Mouse (Mus musculus) spleen, postnatal 10 days (tissue): Measurements from ENCODE around the gene Car4.
A peak's percentile ranks its signal among the peaks of the same experiment; 100 is the strongest.

ENCODE experiments used
- DNase-seq, 2 experiments: peaks; one replicate each; pipeline ENCODE4 v3.0.0; 2021 to 2022; ENCODE audit warnings: low spot score in 2 of 2

Gene Car4

DNA sequence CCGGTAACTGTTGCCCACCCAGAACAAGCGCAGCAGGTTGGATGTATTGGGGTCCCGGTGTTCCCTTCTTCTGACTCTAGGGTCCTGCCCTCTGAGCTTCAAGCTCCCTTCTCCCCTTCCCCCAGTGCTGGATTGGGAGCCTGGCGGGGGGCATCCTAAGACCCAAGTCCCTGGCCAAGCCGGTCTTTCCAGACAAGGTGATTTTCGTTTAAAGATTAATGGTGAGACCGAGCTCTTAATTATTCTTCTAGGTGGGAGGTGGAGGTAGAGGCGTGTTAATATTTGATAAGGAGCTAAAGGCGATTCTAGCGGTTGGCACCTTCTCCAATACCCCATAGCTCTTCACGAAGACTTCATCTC, 665 bp downstream of the Car4 start:
- DNase-seq, result no peak

GRCm38 (mm10) chr11:84959181-84959580, 1.6 kb downstream of the Car4 start:
- no peak for DNase-seq

GRCm38 (mm10) chr11:84959701-84960181, 2.2 kb downstream of the Car4 start:
- DNase-seq, result no peak

DNA sequence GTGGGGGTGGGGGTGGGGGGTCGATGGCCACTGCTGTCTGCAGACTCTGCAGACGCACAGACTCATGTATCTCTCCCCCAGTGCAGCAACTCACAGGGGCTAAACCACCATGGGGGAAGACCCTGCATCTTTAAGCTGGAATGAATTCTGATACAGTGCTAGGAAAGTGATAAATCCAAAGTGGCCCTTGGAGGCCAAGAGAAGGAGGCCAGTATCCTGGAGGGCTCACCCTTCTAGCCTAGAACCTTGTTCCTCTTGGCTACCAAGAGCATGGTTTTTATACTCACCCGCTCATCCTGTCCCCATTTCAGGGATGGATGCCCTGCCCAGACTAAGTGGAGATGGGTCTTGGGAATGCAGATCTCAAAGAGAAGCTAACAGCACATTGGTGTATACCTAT, 2.7 kb downstream of the Car4 start:
- DNase-seq, result no peak

DNA sequence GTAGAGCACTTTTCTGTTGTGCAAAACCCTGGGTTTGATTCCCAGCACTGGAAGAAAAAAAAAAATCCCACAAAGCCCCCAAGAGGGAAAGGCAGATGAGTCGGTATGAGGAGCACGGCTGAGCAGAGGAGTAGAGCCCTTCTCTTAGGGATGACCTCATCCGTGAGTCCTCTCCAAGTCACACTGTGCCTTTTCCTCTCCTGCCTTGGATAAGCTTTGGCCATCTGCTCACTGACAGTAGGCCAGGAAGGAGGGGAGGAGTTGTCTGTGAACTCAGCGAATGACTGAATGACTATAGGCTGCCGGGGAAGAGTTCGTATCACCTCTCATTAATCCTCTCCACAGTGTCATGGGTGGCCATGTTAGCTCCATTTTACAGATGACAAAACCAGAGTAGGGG, 3.2 kb downstream of the Car4 start:
- DNase-seq, result no peak

- DNase-seq, result no peak
Measured at GRCm38 (mm10) chr11:84961571-84961970, 4.0 kb downstream of the Car4 start.

- no peak for DNase-seq
Measured at GRCm38 (mm10) chr11:84962536-84962935, 5.0 kb downstream of the Car4 start.

- DNase-seq, result no peak
Measured at GRCm38 (mm10) chr11:84963556-84963955, 6.0 kb downstream of the Car4 start.

- DNase-seq, result no peak
Measured at GRCm38 (mm10) chr11:84966696-84967095, 9.1 kb downstream of the Car4 start.

DNA sequence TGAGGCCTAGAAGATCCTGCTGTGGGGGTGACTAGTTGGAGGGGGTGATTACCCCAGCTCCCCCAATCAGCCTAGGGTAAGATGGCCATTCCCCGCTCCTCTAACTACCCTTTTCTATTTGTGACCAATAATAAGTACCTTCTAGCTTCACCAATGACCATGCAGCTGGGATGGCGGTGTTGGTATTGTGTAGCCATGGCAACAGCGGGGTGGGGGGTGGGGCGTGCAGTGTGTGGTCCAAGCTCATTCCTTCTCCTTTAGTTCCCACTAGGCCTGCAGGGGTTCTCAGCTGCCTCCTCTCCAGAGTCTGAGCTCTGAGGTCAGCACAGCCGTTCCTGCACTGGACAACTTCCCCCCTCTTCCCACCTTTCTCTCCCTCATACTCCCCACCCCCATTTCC, 9.5 kb downstream of the Car4 start:
- DNase-seq, result no peak

DNA sequence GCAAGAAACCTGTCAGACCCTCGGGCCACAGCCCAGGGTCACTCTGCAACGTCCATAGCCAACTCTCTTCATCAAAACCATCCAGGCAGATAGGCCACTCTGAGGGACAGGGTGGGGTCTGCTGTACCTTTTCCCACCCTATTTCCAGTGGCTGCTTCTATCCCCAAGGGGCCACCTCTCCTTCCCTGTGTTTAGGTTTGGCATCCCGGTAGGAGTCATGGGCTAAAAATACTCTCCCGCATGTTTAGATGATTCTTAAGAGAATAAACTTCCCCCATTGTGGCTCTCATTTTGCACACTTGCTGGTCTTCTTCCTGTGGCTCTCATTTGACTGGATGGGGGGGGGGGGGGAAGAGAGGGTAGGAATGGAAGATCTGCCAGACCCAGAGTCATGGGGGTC, 10.7 kb downstream of the Car4 start:
- DNase-seq, result no peak

DNA sequence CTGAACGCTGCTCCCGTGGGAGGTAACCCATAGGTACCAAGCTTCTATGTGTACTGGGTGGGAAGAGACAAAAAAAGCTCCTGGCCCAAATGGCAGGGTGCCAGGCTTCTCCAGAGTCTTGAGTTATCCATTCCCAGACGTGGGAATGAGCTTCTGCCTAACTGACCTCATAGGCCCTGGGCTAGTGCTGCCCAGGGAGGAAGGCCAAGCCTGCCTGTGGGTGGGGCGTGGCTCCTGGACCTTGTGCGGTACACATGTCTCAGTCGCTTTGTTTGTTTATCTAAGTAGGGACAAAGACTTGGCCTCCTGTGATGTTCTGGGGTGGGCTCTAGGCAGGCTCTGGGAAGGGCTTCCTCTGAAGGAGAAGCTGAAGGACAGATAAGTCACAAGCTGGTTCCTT, 11.2 kb downstream of the Car4 start:
- DNase-seq, result no peak

GRCm38 (mm10) chr11:84972067-84972466, 14.5 kb downstream of the Car4 start:
- DNase-seq, result peak in 1 of 2 experiments; percentile 30

DNA sequence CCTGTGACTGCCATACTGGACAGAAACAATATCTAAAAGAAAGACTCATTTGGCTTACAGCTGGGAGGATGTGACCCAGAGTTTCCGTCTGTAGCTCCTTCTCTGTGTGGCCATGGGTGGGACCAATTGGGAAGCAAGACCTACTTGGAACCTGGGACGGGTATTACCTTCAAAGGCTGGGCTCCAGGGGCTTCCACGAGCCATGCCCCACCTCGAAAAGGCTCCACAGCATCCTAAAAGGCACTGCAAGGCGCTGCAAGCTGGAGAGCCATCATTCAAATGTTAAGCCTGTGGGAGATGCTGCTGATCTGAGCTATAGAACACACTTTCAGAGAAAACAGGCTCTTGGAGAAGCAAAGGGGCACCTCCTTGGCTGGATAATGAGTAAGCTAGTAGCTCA, 16.1 kb downstream of the Car4 start:
- no peak for DNase-seq

- DNase-seq, result no peak
Measured at GRCm38 (mm10) chr11:84974582-84974981, 17.0 kb downstream of the Car4 start.

DNA sequence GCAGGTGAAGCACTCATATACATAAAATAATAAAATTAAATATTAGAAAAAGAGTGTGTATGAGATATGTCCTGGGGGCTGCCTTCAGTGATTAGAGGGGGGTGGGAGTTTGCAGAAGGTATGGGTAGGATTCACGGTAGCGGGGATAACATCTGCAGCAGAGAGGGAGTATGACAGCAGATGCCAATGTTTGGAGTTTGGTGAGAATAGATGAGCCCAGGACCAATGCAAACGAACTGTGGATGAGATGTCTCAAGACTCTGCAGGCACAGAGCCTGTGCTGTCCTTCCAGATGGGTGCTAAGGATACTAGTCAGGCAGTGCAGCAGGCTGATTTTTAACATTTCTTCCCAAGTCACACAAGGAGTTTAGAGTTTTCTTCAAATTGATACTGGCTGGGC, 19.1 kb downstream of the Car4 start:
- no peak for DNase-seq

DNA sequence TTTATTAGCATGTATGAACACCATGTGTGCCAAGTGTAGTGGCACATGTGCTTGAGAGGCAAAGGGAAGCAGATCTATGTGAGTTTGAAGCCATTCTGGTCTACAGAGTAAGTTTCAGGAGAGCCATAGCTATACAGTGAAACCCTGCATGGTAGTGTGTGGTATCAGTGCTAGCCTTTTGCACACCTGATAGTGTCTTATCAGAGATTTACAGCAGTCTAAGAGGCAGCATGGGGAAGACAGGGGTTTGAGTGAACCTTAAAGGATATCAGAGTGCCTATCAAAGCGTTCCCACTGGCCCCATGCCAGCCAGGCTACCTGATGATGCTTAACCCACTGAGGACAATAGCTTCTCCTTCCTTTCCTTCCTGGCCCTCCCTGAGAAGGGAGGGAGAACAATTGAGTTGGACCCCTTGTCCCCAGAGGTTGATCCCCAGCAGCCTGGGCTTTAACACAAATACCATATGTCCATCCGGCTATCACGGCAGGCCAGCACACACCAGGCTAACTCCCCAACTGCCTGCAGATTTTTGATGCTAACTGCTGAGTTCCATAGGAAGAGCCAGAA, 19.9 kb downstream of the Car4 start:
- DNase-seq, result no peak

DNA sequence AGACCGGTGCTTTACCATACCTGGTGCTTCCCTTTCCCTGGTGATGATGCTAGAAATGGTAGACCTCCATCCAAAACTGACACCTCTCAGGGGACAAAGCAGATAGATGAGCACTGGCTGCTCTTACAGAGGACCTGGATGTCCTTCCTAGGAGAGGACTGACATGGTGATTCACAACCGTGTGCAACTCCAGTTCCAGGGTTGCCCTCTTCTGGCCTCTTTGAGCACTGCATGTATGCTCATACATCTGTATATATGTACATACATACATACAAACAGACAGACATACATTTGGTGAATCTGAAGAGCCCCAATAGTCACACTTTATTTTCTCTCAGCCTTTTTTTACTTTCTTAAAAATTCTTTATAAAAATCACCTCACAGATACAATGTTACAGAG, 20.5 kb downstream of the Car4 start:
- DNase-seq, result peak in 1 of 2 experiments; percentile 66

DNA sequence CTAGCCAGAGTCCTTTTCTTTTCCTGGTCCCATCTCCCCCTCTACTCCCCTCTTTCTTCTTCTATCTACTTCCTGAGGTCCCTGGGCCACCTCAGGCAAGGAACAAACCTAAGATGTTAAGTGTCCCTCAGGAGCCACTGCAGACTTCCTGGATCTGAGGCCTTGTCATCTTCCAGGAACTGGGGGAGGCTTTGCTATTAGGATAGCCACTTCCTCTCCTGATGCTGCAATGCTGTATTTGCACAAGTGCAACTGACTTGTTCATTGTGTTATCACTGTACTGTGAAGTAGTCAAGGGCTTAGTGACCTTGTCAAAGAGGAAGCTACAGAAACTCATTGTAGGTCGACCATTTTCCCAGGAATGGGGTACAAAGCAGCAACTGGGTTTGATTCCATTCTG, 21.8 kb downstream of the Car4 start:
- DNase-seq, result no peak

- no peak for DNase-seq
Measured at GRCm38 (mm10) chr11:84980697-84981096, 23.1 kb downstream of the Car4 start.

- no peak for DNase-seq
Measured at GRCm38 (mm10) chr11:84985421-84985820, 27.8 kb downstream of the Car4 start.

DNA sequence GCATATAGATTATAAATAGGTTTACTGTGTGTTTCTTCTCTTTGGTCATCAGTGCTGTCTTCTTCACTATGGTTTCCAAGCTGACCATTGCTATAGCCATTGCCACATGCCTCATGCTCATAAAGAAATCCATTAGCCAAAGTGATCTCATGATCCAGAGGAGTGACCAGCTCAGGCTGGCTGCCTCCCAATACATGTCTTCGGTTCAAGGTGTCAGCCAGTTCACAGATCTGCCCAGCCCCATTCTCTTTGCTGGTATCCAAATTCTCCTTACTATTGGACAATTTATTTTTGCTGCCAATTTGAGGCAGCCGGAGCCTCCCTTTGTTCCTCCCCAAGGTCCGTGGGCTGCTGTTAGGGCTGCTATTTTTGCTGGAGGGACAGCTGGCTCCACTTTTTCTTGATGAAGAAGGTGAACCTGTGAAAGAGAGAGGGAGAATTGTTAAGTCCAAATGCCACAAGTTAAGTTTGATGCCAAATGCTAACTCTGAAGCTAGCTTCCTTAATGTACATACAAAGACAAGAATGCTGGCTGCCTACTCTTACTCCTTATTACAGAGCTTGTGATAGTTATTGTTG, 30.8 kb downstream of the Car4 start:
- no peak for DNase-seq

GRCm38 (mm10) chr11:84992996-84993395, 35.4 kb downstream of the Car4 start:
- DNase-seq, result no peak

DNA sequence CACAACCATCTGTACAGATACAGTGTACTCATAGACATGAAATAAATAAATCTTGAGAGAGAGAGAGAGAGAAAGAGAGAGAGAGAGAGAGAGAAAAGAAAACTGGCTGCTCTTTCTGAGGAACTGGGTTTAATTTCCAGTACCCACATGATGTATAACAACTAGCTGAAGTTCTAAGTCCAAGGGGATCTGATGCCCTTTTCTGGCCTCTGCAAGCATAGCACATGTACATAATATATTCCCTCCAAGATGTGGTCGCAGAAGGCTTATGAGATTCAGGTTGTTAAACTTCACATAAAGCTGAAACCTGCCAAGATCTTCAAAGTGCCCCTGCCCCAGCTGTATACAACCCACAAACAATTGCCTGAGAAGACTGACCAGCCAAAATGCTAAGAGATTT, 37.7 kb downstream of the Car4 start:
- no peak for DNase-seq
